Mouse (Mus musculus) erythroid progenitor cell, adult 5-6 weeks (primary cell): ENCODE results near the gene Acadm. TPM values are rescaled to one million over a fixed set of nuclear protein-coding genes. Genes with fewer than 3 reads are reported as not detected.

Experiments used
- ATAC-seq: replicated peaks from 2 replicates; pipeline ENCODE4 v1.8.0; 2016; ENCODE audit warnings: moderate number of reproducible peaks, mild to moderate bottlenecking, moderate TSS enrichment, inconsistent platforms; ENCODE audit not compliant: poor library complexity, low FRiP score, severe bottlenecking
- total RNA-seq, 2 experiments: library from RNA; stranded (forward) in 1 of 2; stranded (reverse) in 1 of 2; fragments of 150-400 nt in 1 of 2; fragments of 186-747, 209-891 nt in 1 of 2; gene quantifications; 2 replicates each; pipeline versions ENCODE4 v1.2.3 to v1.2.4; 2015 to 2017; ENCODE audit warnings: low replicate concordance in 2 of 2

Gene Acadm
- total RNA-seq (2015; ENCODE audit: low replicate concordance) (16.3 and 18.0 TPM in 2 replicates), total RNA-seq (2017; ENCODE audit: low replicate concordance) (8.3 and 38.5 TPM in 2 replicates)

DNA sequence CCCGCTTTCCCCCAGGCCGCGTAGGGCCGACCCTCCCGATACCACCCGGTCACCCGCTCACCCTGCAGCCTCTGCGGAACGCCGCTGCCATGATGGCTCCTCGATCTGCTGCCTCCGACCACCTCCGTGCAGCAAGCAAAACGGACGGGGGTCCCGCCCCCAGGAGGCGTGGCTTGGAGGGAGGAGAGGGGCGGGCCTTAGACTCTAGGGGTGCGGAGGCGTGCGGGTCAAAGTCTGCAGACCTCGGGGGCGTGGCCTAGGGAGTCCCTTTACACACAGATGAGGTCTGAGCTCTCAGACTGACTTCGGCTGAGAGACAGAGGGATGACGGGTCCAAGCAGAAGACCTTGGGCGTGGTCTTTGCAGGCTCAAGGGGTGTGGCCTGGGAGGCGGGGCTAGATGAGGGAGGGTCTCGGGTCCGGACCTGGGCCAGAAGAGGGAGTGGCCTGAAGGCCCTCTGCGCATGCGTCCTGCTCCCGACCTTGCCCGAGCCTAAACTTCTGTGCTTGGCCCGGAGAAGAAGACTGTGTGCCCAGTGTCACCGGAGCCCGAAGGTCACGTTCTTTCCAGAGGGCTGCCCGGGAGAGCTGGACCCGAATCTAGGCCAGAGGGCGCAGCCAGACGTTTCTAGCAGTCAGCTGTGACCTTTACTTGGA, at the start of gene Acadm:
Gene Acadm (minus strand): TSS at position 298 of the 656 bp plus-strand sequence.
- ATAC-seq = peak; percentile 92

DNA sequence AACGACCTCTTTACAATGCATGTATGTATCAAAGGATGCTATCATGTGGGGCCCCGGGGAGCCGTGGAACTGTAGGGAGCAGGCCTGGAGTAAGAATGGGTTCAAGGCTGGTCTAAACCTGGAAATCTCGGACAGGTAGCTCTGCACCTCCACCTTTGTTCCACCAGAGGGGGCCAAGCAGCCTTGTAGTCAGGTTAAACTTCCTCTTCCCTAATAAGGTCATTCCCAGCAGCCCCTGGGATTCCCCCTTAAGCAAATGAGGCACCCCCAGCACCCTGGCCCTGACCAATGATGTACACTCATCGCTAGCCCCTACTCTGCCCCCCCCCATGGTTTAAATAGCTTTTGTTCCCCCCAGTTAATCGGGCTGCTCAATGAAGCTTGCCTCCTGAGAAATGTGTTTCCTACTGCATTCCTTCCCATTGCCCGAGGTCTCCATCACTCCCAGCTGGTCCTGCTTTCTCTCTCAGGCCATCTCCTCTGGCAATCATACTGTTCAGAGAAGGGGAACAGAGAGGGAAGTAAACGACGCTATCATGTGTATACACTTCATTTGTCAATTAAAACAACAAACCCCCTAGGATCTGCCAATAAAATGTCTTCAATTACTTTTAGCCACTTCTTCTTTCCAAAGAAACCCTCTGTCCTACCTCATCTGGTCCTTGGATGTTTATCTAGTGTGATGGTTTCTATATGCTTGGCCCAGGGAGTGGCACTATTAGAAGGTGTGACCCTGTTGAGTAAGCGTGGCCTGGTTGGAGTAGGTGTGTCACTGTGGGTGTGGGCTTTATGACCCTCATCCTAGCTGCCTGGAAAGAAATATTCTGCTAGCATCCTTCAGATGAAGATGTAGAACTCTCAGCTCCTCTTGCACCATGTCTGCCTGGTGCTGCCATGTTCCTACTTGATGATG, 40.3 kb upstream of the Acadm start:
- ATAC-seq = peak; percentile 59; the same call in 1 of the 2 replicates

DNA sequence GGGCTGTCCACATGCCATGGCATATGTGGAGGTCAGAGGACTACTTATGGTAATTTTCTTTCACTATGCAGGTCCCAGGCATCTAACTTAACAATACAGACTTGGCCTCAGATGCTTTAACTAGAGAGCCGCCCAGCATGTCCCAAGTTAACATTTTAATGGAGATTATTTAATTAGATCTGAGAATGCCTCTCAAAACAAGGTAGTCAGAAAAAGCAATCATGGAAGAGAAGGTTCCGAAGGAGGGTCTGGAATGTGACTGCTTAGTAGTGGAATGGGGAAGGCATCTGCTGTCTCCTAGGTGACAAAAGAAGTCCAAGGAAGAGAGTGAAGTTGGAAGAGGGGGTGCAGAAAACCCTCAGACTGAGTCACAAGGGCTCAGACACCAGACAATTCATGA, 36.2 kb upstream of the Acadm start:
- no peak for ATAC-seq

DNA sequence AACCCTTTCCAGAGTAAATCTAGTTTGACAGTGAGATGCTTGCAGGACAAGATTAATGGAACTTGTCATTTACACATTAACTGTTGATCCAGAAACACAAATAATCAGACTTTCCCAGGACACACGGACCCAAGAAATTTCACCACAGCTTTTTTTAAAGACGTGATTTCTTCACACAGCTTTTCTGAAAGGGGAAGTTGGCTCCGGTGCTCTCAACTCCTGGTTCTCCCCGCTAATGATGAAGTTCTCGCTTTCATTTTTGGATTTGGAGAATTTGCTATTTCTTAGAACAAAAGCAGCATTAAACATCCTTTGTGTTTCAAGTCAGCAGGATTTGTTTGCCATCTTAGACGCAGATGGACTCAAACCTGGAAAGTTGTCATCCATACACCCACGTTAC, 31.4 kb upstream of the Acadm start:
- no peak for ATAC-seq

DNA sequence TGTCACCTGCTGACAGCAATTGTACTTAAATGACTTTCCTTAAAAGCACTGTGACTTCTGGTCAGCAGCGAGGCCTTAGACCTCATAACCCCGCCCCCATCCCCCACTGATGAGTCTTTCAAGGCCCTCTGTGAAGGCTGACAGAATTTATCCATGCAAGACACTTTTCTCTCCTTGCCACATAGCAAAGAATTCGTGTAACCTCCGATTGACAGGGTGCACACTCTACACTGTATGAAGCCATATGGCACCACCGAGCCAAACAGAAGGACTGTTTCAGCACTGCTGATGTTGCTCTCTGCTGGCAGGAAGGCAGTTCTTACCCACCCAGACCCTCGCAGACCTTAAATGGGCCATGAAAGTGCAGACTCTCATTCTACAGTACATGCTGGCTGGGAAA, 30.6 kb upstream of the Acadm start:
- ATAC-seq = no peak

DNA sequence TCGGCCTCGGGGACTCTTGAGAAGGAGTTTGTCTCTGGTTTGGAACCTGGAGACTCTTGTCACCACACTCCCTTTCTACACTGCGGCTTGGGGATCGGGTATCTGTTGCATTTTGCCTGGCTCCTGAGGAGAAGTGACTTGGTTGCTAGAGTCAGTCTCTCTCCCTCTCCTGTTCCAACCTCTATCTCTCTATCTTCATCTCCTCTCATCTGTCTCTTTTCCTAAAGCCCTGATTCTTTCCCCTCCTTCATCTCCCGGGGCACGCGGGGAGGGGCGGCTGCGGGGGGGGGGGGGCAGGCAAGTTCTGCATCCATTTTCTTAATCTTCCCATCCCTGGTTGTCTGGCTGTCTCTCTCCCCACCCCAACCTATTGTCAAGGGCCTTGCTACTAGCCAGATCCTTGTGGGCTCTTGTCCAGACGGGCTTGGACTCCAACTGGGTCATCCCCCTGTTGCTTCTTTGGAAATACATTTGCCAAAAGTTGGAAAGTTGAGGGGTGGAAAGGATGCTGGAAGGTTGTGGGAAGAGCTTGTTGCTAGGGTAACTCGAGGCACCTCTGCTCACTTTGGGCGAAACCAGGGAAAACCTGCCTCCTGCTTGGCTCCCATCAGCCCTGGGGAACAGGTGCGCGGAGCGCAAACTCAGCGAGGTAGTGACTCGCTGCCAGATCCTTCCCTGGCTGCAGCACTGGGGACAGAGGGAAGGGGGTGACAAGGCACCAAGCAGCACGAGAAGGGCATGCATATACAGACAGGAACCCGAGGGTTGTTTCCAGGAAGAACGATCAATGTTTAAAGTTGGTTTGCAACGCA, 29.7 kb upstream of the Acadm start:
- no peak for ATAC-seq

DNA sequence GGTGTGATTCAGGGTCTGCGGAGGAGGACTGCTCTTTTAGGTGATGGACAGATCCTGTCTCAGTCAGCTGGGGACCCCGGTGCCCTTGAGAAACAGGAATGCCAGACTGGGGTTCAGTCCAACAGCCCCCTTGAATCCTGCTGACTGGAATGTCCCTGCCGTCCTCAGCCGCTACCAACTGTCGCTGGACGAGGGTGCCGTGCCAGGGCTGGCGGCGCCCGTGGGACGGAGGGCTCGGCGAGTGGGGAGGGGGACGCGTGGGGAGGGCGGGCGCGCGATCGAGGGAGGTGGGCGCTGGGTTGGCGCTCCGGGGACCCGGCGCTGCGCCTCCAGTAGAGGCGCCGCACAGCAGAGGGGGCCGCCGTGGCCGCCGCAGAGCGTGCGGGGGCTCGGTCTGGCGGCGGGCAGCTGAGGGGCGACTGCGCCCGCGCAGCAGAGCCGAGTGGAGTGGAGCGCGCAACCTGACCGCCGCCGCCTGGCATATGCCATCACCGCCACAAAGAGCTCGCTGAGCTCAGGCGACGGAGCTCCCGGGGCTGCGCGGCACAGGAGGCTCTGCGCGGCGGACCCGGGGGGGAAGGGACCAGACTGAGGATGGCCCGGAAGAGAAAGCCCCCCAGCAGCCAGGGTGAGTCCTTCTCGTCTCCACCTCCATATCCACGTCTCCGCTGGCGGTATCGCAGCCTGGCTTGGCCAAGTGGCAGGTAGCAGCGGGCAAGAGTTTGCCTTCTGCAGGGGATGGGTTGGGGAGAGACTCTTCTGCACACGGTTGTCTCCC, 28.9 kb upstream of the Acadm start, which contains the start of gene Slc44a5:
Gene Slc44a5 (plus strand): TSS at position 266 of the 778 bp plus-strand sequence.
- no peak for ATAC-seq

DNA sequence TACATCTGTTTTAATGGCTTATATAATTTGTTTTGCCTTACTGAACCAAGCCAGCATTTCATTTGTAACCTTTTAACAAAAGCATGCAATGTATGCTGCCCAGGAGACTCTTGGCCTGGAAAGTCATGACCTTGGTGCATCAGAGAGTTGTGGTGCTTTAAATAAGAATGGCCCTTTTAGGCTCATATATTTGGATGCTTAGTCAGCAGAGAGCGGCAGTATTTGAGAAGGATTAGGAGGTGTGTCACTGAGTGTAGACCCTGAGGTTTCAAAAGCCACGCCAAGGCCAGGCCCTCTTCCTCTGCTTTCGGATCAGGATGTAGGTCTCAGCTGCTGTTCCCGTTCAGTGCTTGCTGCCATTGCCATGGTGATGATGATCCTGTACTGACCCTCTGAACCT, 25.0 kb upstream of the Acadm start:
- ATAC-seq = no peak

DNA sequence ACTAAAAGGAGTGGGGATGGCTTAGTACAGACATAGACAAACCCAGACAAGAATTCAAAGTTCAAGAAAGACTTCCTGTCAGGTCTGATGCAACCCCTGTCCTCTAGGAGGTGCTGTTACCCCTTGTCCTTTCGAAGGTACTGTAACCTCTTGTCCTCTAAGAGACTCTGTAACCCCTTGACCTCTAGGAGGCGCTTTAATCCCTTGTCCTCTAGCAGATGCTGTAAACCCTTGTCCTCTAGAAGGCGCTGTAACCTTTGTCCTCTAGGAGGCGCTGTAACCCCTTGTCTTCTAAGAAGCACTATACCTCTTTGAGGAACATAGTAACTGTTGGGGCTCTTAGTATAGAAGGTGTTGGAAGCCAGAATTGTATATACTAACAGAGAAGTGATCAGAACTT, 24.1 kb upstream of the Acadm start:
- peak; percentile 84 for ATAC-seq

DNA sequence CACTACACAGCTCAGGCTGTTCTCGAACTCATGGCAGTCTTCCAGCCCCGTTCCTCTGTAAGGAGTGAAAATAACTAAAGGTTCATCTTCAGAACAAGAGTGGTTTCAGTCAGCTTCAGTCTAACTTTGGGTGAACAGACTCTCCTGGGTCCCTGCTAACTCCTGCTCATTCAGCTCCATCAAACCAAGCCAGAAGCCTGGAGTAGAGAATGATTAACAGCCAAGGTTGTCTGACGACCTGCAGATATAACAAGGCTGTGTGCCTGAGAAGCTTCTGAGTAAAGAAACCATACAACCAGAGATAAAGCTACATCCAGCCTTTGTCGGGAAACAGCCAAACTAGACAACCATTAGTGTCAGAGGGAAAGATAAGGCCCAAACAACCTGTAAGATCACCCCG, 23.0 kb upstream of the Acadm start:
- no peak for ATAC-seq

DNA sequence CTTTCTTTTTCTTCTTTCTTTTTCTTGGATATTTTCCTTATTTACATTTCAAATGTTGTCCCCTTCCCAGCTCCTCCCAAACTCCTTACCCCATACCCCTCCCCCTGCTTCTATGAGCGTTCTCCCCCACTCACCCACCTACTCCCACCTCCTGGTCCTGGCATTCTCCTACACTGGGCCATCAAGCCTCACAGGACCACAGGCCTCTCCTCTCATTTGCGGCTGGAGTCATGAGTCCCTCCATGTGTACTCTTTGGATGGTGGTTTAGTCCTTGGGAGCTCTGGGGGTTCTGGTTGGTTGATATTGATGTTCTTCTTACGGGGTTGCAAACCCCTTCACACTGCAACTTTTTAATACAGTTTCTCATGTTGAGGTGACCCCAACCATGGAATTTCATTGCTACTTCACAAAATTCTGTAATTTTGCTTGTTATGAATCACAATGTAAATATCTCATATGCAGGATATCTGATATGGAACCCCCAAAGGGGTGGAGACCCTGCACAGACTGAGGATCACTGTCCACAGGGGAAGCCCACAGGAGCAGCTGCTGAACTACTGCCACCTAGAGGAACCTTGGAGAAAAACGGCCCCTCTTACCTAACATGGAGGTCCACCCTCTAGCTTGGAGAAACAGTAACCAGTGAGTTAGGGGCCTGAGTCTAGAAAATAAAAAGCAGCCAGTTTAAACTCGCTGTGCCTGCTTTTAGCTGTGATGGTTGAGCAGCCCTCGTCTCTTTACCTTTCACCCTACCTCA, 17.4 kb upstream of the Acadm start:
- no peak for ATAC-seq

DNA sequence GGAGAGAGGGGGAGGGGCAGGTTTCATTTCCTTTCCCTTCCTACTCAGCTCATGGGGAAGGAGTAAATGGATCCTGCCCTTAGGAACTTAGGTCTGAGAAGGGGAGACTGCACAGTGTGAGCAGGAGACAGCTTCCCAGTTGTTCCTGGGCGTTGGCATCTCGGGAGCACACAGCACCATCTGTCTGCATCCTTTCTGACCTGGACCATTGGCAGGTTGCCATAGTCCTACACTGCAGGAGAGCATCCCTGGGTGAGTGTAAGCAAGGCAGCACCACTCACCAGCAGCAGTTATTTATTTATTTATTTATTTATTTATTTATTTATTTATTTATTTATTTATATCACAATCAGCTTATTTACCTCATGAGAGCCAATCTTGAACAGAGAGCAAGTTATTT, 16.5 kb upstream of the Acadm start:
- ATAC-seq = no peak

DNA sequence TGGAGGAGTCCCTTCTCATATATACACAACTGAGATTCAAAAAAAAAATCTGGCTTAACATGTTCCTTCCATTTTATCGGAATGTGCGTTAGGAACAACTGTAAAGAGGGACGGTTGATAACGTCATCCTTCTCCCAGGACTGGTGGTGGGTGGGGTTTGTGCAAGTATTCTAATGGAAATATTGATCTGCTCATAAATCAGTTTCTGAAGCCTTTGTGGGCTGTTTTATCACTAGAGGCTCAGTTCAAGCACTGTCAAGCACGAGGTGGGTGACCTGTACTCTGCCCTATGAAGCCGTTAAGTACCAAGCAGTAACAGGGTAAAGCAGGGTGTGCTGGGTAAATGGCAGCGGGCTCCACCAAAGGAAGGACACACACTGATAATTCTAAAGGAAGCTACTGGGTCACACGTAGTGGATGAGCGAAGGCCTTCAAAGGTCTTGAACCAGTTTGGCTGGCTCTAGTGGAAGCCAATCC, 15.3 kb upstream of the Acadm start:
- 0 out of 2 replicates have a peak, but pooled peaks have one; percentile 36 for ATAC-seq

DNA sequence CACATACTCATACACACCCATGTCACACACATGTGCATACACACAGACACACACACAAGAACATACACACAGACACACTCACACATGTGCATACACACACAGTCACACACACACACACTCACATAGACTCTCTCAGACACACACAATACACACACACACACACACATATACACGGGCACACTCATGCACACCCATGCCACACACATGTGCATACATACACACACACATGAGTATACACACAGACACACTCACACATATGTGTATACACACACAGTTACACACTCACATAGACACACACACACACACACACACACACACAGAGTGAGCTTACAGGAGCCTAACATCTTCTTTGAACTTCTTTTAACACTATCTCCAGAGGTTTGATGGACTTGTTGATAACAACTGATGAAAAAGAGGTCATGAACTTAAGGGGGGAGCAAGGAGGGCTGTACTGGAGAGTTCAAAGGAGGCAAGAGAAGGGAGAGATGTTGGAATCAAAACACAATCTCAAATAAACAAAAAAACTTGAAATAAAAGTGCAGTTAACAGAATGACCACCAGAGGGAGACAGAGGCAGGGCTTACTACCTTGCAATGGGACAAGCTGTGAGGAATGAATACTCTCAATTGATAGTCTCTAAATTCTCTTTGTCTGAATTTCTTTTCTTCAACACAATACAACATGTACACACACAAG, 14.8 kb upstream of the Acadm start:
- peak; percentile 47; the same call in 1 of the 2 replicates for ATAC-seq

DNA sequence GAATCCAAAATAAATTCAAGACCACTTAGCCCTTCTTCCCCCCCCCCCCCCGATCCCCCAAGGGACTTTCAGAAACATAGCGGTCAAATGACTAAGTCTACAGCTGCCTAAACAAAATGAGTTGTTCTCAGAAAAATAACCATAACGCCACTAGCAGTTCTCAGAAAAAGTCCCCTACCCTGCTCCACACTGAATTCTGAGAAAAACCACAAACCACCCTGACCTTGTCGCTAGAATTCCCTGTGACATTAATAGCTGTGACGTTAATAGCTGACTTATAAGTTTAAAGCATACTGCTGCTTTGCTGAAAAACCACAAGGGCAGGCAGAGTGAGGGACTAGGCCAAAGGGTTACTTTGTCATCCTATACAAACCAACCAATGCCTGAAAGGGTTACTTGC, 13.5 kb upstream of the Acadm start:
- ATAC-seq = no peak

DNA sequence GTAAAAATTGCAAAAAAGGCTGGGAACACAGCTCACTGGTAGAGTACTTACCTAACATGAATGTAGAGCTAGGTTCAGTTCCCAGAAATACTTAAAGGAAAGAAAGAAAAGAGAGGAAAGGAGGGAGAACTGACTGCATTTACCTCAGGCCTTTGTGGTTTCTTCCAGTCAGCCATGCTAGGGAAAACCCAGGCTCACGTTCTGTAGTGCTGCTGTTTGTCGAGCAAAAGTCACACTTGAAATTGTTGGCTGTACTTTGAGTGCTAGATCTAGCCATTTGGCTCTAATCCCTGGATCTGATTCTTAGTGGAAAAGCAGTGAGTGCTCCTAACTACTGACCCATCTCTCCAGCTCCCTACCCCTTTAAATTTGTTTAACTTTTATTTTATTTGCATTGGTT, 3.7 kb upstream of the Acadm start:
- ATAC-seq = no peak

DNA sequence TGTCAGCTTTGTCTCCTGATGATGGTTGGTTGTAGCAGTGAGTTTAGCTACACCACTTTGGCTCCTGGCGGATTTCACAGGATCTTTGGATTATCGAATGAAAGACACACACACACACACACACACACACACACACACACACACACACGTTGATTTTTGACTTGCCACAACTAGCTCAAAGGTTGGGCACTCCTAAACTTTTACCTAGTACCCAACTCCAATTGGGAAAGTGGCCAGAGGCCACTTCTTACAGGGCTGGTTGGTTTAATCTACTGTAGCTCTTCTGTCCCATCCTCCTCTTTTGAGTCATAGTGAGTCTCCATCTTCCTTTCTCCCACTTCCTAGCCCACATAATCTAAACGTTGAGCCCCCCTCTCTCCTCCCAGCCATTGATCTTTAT, 2.8 kb upstream of the Acadm start:
- no peak for ATAC-seq

DNA sequence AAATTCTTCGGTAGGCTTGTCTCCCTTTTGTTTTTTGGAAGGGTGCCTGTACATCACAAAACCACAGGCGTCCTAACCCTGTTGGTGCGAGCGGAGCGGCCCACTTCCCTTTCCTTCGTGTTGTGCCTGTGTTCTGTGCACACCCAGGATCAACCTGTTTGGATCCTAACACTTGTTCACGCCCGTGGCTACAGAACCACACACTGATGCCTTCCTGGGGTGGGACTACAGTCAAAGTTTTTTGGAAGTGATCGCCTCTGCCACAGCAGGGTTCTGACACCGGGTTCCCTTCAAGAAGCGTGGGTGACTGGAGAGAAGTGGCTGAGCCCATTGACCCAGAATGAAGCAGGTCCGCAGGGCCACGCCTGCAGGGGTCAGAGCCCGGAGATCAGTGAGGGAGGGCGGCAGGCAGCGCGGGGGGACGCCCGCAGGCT, 514 bp downstream of the Acadm start:
- peak; percentile 31 for ATAC-seq
